Comparison of ENCODE assay signal across 19 mouse cellular contexts in the genomic region with DNA sequence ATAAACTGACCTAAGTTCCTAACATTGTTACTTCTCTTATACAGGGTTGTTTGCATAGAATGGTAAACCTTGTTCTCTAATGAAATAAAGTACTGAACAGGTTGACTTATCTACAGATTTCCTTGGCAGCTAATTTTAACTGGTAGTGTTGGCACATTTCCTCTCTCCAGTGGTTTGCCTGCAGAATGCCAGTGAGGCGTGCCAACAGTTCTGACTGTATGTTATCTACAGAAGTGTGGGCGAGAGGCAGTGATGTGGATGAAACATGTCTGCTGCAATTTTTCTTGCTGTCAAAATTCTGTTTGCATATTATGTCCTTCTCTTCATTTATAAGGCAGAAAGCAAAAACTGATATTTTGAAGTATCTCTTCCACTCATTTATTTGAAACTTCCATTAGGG. TPM values are rescaled to one million over a fixed set of nuclear protein-coding genes. Genes with fewer than 3 reads are reported as not detected.
DNase-seq lines count a peak whose midpoint lies in the region; ATAC-seq and TF ChIP-seq lines count a peak whose summit lies in the region.
"Had no signal": no experiment of that assay in that cellular context is flagged by ENCODE, and none has a peak within 500 bp of the region (broad histone marks: within the 10 kb centered on the region; RNA-seq: fewer than 3 reads in every experiment).

No protein-coding gene starts in this region.

- H3K4me1 ChIP-seq in heart, embryonic 12.5 days (replicated peaks) = peaks cover 6% of the 10 kb centered on the region
- H3K4me1 ChIP-seq in midbrain, postnatal 0 days (ENCODE audit: insufficient read depth, low read length) = peaks cover 7% of the 10 kb centered on the region
- H3K4me1 ChIP-seq in midbrain, embryonic 11.5 days (ENCODE audit: control insufficient read depth, insufficient read depth, low read length) = peaks cover 9% of the 10 kb centered on the region; the same call in 1 of the 2 replicates
- peaks cover 19% of the 10 kb centered on the region for H3K4me1 ChIP-seq in forebrain, embryonic 13.5 days
- H3K4me1 ChIP-seq in kidney, embryonic 15.5 days = peaks cover 7% of the 10 kb centered on the region
- H3K4me1 ChIP-seq: embryonic facial prominence, embryonic 12.5 days had no signal

- no peak for ATAC-seq in heart, embryonic 12.5 days (ENCODE audit: insufficient number of reproducible peaks, low FRiP score)
- ATAC-seq in midbrain, postnatal 0 days (ENCODE audit: low FRiP score) = no peak
- ATAC-seq in midbrain, embryonic 11.5 days (ENCODE audit: low FRiP score) = no peak
- no peak for ATAC-seq in forebrain, embryonic 13.5 days
- no peak for ATAC-seq in kidney, embryonic 15.5 days (replicated peaks; ENCODE audit: low FRiP score)
- ATAC-seq: intestine, postnatal 0 days had no signal

- H3K27ac ChIP-seq in heart, embryonic 12.5 days (ENCODE audit: poor library complexity, severe bottlenecking) = no peak overlapping the region
- no peak overlapping the region for H3K27ac ChIP-seq in midbrain, postnatal 0 days (ENCODE audit: low read depth, low read length)
- no peak overlapping the region for H3K27ac ChIP-seq in midbrain, embryonic 11.5 days (ENCODE audit: low read depth, low read length)
- no peak overlapping the region for H3K27ac ChIP-seq in forebrain, embryonic 13.5 days
- no peak overlapping the region for H3K27ac ChIP-seq in kidney, embryonic 15.5 days
- H3K27ac ChIP-seq: embryonic facial prominence, embryonic 12.5 days; hindbrain, embryonic 13.5 days; liver, embryonic 14.5 days; midbrain, embryonic 10.5 days had no signal

- no peak overlapping the region for H3K9ac ChIP-seq in heart, embryonic 12.5 days
- no peak overlapping the region for H3K9ac ChIP-seq in midbrain, postnatal 0 days (replicated peaks; ENCODE audit: low read length, poor library complexity, severe bottlenecking)
- no peak overlapping the region for H3K9ac ChIP-seq in midbrain, embryonic 11.5 days (ENCODE audit: low read length)
- H3K9ac ChIP-seq in forebrain, embryonic 13.5 days = no peak overlapping the region
- no peak overlapping the region for H3K9ac ChIP-seq in kidney, embryonic 15.5 days
- H3K9ac ChIP-seq: embryonic facial prominence, embryonic 12.5 days; hindbrain, embryonic 13.5 days; liver, embryonic 14.5 days had no signal

- H3K27me3 ChIP-seq in heart, embryonic 12.5 days (replicated peaks) = no peaks in the 10 kb centered on the region
- H3K27me3 ChIP-seq in midbrain, postnatal 0 days (ENCODE audit: insufficient read depth, low read length) = no peaks in the 10 kb centered on the region
- H3K27me3 ChIP-seq in midbrain, embryonic 11.5 days (ENCODE audit: control insufficient read depth, insufficient read depth, low read length) = no peaks in the 10 kb centered on the region
- no peaks in the 10 kb centered on the region for H3K27me3 ChIP-seq in forebrain, embryonic 13.5 days
- H3K27me3 ChIP-seq in kidney, embryonic 15.5 days = peaks cover 4% of the 10 kb centered on the region; the same call in 1 of the 2 replicates
- H3K27me3 ChIP-seq: embryonic facial prominence, embryonic 12.5 days; hindbrain, embryonic 13.5 days had no signal

- WGBS in heart, embryonic 12.5 days = 43% methylated on average over 2 of the region's 2 CpGs
- WGBS in midbrain, postnatal 0 days = 84% methylated on average over 2 of the region's 2 CpGs
- WGBS in midbrain, embryonic 11.5 days = 85% methylated on average over 2 of the region's 2 CpGs
- 86% methylated on average over 2 of the region's 2 CpGs for WGBS in forebrain, embryonic 13.5 days
- 78% methylated on average over 2 of the region's 2 CpGs for WGBS in kidney, embryonic 15.5 days

- no peak overlapping the region for H3K4me2 ChIP-seq in heart, embryonic 12.5 days
- no peak overlapping the region for H3K4me2 ChIP-seq in midbrain, postnatal 0 days (ENCODE audit: low read depth, low read length, poor library complexity, severe bottlenecking)
- no peak overlapping the region for H3K4me2 ChIP-seq in midbrain, embryonic 11.5 days
- no peak overlapping the region for H3K4me2 ChIP-seq in forebrain, embryonic 13.5 days
- H3K4me2 ChIP-seq in kidney, embryonic 15.5 days = no peak overlapping the region
- H3K4me2 ChIP-seq: embryonic facial prominence, embryonic 12.5 days; hindbrain, embryonic 13.5 days had no signal

- no peak overlapping the region for H3K4me3 ChIP-seq in heart, embryonic 12.5 days
- H3K4me3 ChIP-seq in midbrain, postnatal 0 days (ENCODE audit: low read depth, low read length) = no peak overlapping the region
- H3K4me3 ChIP-seq in midbrain, embryonic 11.5 days (ENCODE audit: low read depth, low read length) = no peak overlapping the region
- H3K4me3 ChIP-seq in forebrain, embryonic 13.5 days = no peak overlapping the region
- no peak overlapping the region for H3K4me3 ChIP-seq in kidney, embryonic 15.5 days (replicated peaks)
- H3K4me3 ChIP-seq: embryonic facial prominence, embryonic 12.5 days; hindbrain, embryonic 13.5 days; midbrain, embryonic 10.5 days had no signal

- DNase-seq in heart, adult 11 months = peak; percentile 84
- peak; percentile 18 for DNase-seq in midbrain, postnatal 0 days (ENCODE audit: low spot score)
- no peak for DNase-seq in midbrain, embryonic 11.5 days (ENCODE audit: low spot score, missing footprints)
- DNase-seq in fat pad, adult 2 months (ENCODE audit: extremely low read depth, low read depth, low spot score) = peak; percentile 30
- DNase-seq: adrenal gland, adult 8-10 months; B cell, adult 2 months; kidney, postnatal 10 days; lung, postnatal 10 days; thymus, postnatal 25 days had no signal

- no peaks in the 10 kb centered on the region for H3K9me3 ChIP-seq in heart, embryonic 12.5 days (replicated peaks)
- H3K9me3 ChIP-seq in midbrain, postnatal 0 days (ENCODE audit: low read length) = no peaks in the 10 kb centered on the region
- no peaks in the 10 kb centered on the region for H3K9me3 ChIP-seq in midbrain, embryonic 11.5 days (ENCODE audit: control insufficient read depth, low read length)
- H3K9me3 ChIP-seq in forebrain, embryonic 13.5 days (replicated peaks) = no peaks in the 10 kb centered on the region
- no peaks in the 10 kb centered on the region for H3K9me3 ChIP-seq in kidney, embryonic 15.5 days (replicated peaks)
- H3K9me3 ChIP-seq: embryonic facial prominence, embryonic 12.5 days; hindbrain, embryonic 13.5 days; midbrain, embryonic 10.5 days had no signal

- H3K36me3 ChIP-seq in heart, embryonic 12.5 days = no peaks in the 10 kb centered on the region
- no peaks in the 10 kb centered on the region for H3K36me3 ChIP-seq in midbrain, postnatal 0 days (ENCODE audit: insufficient read depth, low read length)
- no peaks in the 10 kb centered on the region for H3K36me3 ChIP-seq in midbrain, embryonic 11.5 days (ENCODE audit: control insufficient read depth, insufficient read depth, low read length)
- H3K36me3 ChIP-seq in forebrain, embryonic 13.5 days (ENCODE audit: poor library complexity, severe bottlenecking) = no peaks in the 10 kb centered on the region
- no peaks in the 10 kb centered on the region for H3K36me3 ChIP-seq in kidney, embryonic 15.5 days
- H3K36me3 ChIP-seq: embryonic facial prominence, embryonic 12.5 days; hindbrain, embryonic 13.5 days; midbrain, embryonic 10.5 days had no signal

- TF ChIP-seq CTCF in midbrain, postnatal 0 days (IDR thresholded peaks at IDR 0.05) = no peak

RNA-seq across cellular contexts. Expression of gene Enkur, which starts 2.4 kb away (rescaled TPM):
- 1.5 and 2.3 TPM in 2 replicates for polyA plus RNA-seq in heart, embryonic 12.5 days (2016; fragmentation: Nextera tagmentation; extraction: Ambion mirVana)
- total RNA-seq in midbrain, postnatal 0 days (2014; rRNA removed) = 3.4 and 6.2 TPM in 2 replicates
- polyA plus RNA-seq in midbrain, postnatal 0 days (2015; fragmentation: Nextera tagmentation; extraction: Ambion mirVana) = 6.6 and 7.7 TPM in 2 replicates
- 0.98 and 1.1 TPM in 2 replicates for polyA plus RNA-seq in midbrain, embryonic 11.5 days (2014; fragmentation: Nextera tagmentation; extraction: Ambion mirVana)
- 2.1 and 2.3 TPM in 2 replicates for polyA plus RNA-seq in forebrain, embryonic 13.5 days (2015; fragmentation: Nextera tagmentation; extraction: Ambion mirVana)
- 0.71 TPM in 1 of 2 replicates, not detected in the other for polyA plus RNA-seq in kidney, embryonic 15.5 days (2015; fragmentation: Nextera tagmentation; extraction: Ambion mirVana)
- polyA plus RNA-seq: limb, embryonic 11.5 days; spleen, adult 2 months had no signal

RNA-seq across cellular contexts. Expression of gene Thnsl1, which starts 2.8 kb away (rescaled TPM):
- polyA plus RNA-seq in heart, embryonic 12.5 days (2016; fragmentation: Nextera tagmentation; extraction: Ambion mirVana) = 8.7 and 8.8 TPM in 2 replicates
- 18.2 and 22.6 TPM in 2 replicates for total RNA-seq in midbrain, postnatal 0 days (2014; rRNA removed)
- 17.8 and 18.5 TPM in 2 replicates for polyA plus RNA-seq in midbrain, postnatal 0 days (2015; fragmentation: Nextera tagmentation; extraction: Ambion mirVana)
- polyA plus RNA-seq in midbrain, embryonic 11.5 days (2014; fragmentation: Nextera tagmentation; extraction: Ambion mirVana) = 19.2 and 20.1 TPM in 2 replicates
- 20.2 and 21.7 TPM in 2 replicates for polyA plus RNA-seq in forebrain, embryonic 13.5 days (2015; fragmentation: Nextera tagmentation; extraction: Ambion mirVana)
- polyA plus RNA-seq in kidney, embryonic 15.5 days (2015; fragmentation: Nextera tagmentation; extraction: Ambion mirVana) = 7.3 and 8.2 TPM in 2 replicates
